ENCODE assay signal across 8 mouse cellular contexts in genomic region chr13:43864153-43864861, GRCm38 (mm10).
DNase-seq lines count a peak whose midpoint lies in the region; ATAC-seq and TF ChIP-seq lines count a peak whose summit lies in the region.

No protein-coding gene starts in this region.

- H3K4me3 ChIP-seq in ES-E14 (ENCODE audit: insufficient read depth in 1 of 2, low read depth in 1 of 2, low read length in 2 of 2, poor library complexity in 1 of 2, severe bottlenecking in 1 of 2) = peak overlapping the region; percentile 16 to 46; a peak in 3 of 4 replicates
- H3K4me3 ChIP-seq in forebrain, embryonic 16.5 days (replicated peaks; ENCODE audit: low read length) = peak overlapping the region; percentile 41
- peak overlapping the region; percentile 54 for H3K4me3 ChIP-seq in layer of hippocampus, adult 2 months
- peak overlapping the region; percentile 25 for H3K4me3 ChIP-seq in lung, embryonic 14.5 days (ENCODE audit: low read depth, low read length)
- H3K4me3 ChIP-seq in olfactory bulb, adult 2 months (ENCODE audit: insufficient read depth, low read depth, low read length) = peak overlapping the region; percentile 26
- peak overlapping the region; percentile 29 for H3K4me3 ChIP-seq in thymus, adult 2 months (ENCODE audit: control insufficient read depth, insufficient read depth, low read length)

- no peak overlapping the region for H3K27ac ChIP-seq in ES-E14 (ENCODE audit: insufficient read depth, low read depth, low read length, poor library complexity, severe bottlenecking)
- H3K27ac ChIP-seq in forebrain, embryonic 16.5 days (ENCODE audit: low read length) = no peak overlapping the region
- peak overlapping the region; percentile 43; the same call in 1 of the 2 replicates for H3K27ac ChIP-seq in layer of hippocampus, adult 2 months
- H3K27ac ChIP-seq in lung, embryonic 14.5 days (ENCODE audit: low read depth) = peak overlapping the region; percentile 73
- no peak overlapping the region for H3K27ac ChIP-seq in olfactory bulb, adult 2 months (ENCODE audit: insufficient read depth, low read depth, low read length)
- no peak overlapping the region for H3K27ac ChIP-seq in thymus, adult 2 months (ENCODE audit: control insufficient read depth, insufficient read depth, low read length)

- H3K9me3 ChIP-seq in ES-E14 (ENCODE audit: control insufficient read depth, insufficient read depth, low read depth, low read length) = no peaks in the 10 kb centered on the region
- H3K9me3 ChIP-seq in forebrain, embryonic 16.5 days (ENCODE audit: control insufficient read depth, low read length) = no peaks in the 10 kb centered on the region
- H3K9me3 ChIP-seq in lung, embryonic 14.5 days (ENCODE audit: low read depth, low read length) = no peaks in the 10 kb centered on the region

- peak; percentile 95 for DNase-seq in ES-E14 (ENCODE audit: low read depth, low spot score)
- peak; percentile 97 for DNase-seq in cerebellum, adult 11-12 months
- peak; percentile 100 for DNase-seq in heart, postnatal 36 days
- DNase-seq in layer of hippocampus, adult 2 months (ENCODE audit: low spot score in 2 of 2) = peak; percentile 95 to 98
- DNase-seq in lung, embryonic 14.5 days = peak; percentile 100
- DNase-seq in thymus, adult 2 months = peak; percentile 99

- H3K4me2 ChIP-seq in forebrain, embryonic 16.5 days (ENCODE audit: low read length) = peak overlapping the region; percentile 65
- H3K4me2 ChIP-seq in lung, embryonic 14.5 days = peak overlapping the region; percentile 67

- peak; percentile 97 for TF ChIP-seq CTCF in layer of hippocampus, adult 2 months (conservative IDR thresholded peaks at IDR 0.05)
- TF ChIP-seq CTCF in lung, embryonic 14.5 days (IDR thresholded peaks at IDR 0.05; ENCODE audit: low read depth) = peak; percentile 99
- TF ChIP-seq CTCF in olfactory bulb, adult 2 months (IDR thresholded peaks at IDR 0.05; ENCODE audit: insufficient read depth, low read depth, low read length) = peak; percentile 99
- peak; percentile 99 for TF ChIP-seq CTCF in thymus, adult 2 months (IDR thresholded peaks at IDR 0.05; ENCODE audit: borderline replicate concordance, control insufficient read depth, extremely low read depth, insufficient read depth, low read length, poor library complexity)

- in situ Hi-C loops in ES-E14 (cut with MboI; ENCODE audit: low sequenced_read_pairs in 2 of 2, unreplicated experiment in 2 of 2) = loop anchor here (25.0 kb wide), 2 partner anchors 1098 to 1123 kb away; no protein-coding TSS in a partner anchor

- no peak for TF ChIP-seq POLR2A in olfactory bulb, adult 2 months (IDR thresholded peaks at IDR 0.05; ENCODE audit: insufficient read depth, low read depth, low read length)
- TF ChIP-seq POLR2A in thymus, adult 2 months (IDR thresholded peaks at IDR 0.05; ENCODE audit: control insufficient read depth, extremely low read depth, insufficient read depth, low read length, poor library complexity) = peak; percentile 76

- ATAC-seq in forebrain, embryonic 16.5 days = peak; percentile 100
- ATAC-seq in lung, embryonic 14.5 days (ENCODE audit: insufficient read depth) = peak; percentile 100

- H3K36me3 ChIP-seq in ES-E14 (ENCODE audit: control insufficient read depth, insufficient read depth, low read length, poor library complexity, severe bottlenecking) = no peaks in the 10 kb centered on the region
- no peaks in the 10 kb centered on the region for H3K36me3 ChIP-seq in forebrain, embryonic 16.5 days (ENCODE audit: control insufficient read depth, insufficient read depth)
- no peaks in the 10 kb centered on the region for H3K36me3 ChIP-seq in lung, embryonic 14.5 days (ENCODE audit: insufficient read depth)
- H3K36me3 ChIP-seq in thymus, adult 2 months (ENCODE audit: control insufficient read depth, insufficient read depth, low read length) = no peaks in the 10 kb centered on the region

- H3K27me3 ChIP-seq in forebrain, embryonic 16.5 days (replicated peaks; ENCODE audit: control insufficient read depth, insufficient read depth, low read length) = no peaks in the 10 kb centered on the region
- no peaks in the 10 kb centered on the region for H3K27me3 ChIP-seq in lung, embryonic 14.5 days (ENCODE audit: insufficient read depth, low read length)
- H3K27me3 ChIP-seq in thymus, adult 2 months (ENCODE audit: control insufficient read depth, insufficient read depth, low read length) = no peaks in the 10 kb centered on the region

- H3K9ac ChIP-seq in ES-E14 (ENCODE audit: insufficient read depth, low read depth, low read length, poor library complexity, severe bottlenecking) = no peak overlapping the region; the same call in 1 of the 2 replicates
- peak overlapping the region; percentile 39 for H3K9ac ChIP-seq in forebrain, embryonic 16.5 days (replicated peaks; ENCODE audit: low read depth, low read length)
- H3K9ac ChIP-seq in lung, embryonic 14.5 days = peak overlapping the region; percentile 40

- 1% methylated on average over 35 of the region's 35 CpGs for WGBS in forebrain, embryonic 16.5 days
- 2% methylated on average over 35 of the region's 35 CpGs for WGBS in lung, embryonic 14.5 days
- 4% methylated on average over 35 of the region's 35 CpGs for WGBS in olfactory bulb, adult 2 months
- 3% methylated on average over 35 of the region's 35 CpGs for WGBS in thymus, adult 2 months

- intact Hi-C loops in heart, postnatal 36 days (cut with DNase I) = loop anchor here (2.0 to 10.0 kb wide), 8 partner anchors 70 to 1090 kb away; no protein-coding TSS in a partner anchor

- H3K4me1 ChIP-seq in ES-E14 (ENCODE audit: control insufficient read depth in 2 of 2, insufficient read depth in 2 of 2, low read length in 2 of 2, poor library complexity in 1 of 2) = peaks cover 0 to 9% of the 10 kb centered on the region in 2 experiments; a peak in 2 of 4 replicates
- H3K4me1 ChIP-seq in forebrain, embryonic 16.5 days (replicated peaks; ENCODE audit: control insufficient read depth, insufficient read depth, low read length) = peaks cover 14% of the 10 kb centered on the region
- peaks cover 23% of the 10 kb centered on the region for H3K4me1 ChIP-seq in lung, embryonic 14.5 days (ENCODE audit: insufficient read depth)
- H3K4me1 ChIP-seq in olfactory bulb, adult 2 months (ENCODE audit: control insufficient read depth, insufficient read depth, low read length) = peaks cover 14% of the 10 kb centered on the region
- peaks cover 23% of the 10 kb centered on the region for H3K4me1 ChIP-seq in thymus, adult 2 months (replicated peaks; ENCODE audit: control insufficient read depth, insufficient read depth, low read length)

TF ChIP-seq in ES-E14, 5 proteins besides CTCF, POLR2A, EP300 and RAD21:
- TF ChIP-seq HCFC1 (IDR thresholded peaks at IDR 0.05; ENCODE audit: borderline replicate concordance, insufficient read depth, low read length) (peak; percentile 66; the same call in 1 of the 2 replicates), ZC3H11A (IDR thresholded peaks at IDR 0.05; ENCODE audit: borderline replicate concordance, low read depth, low read length) (peak; percentile 98), ZNF384 (IDR thresholded peaks at IDR 0.05; ENCODE audit: low read depth, low read length) (no peak), MAFK (IDR thresholded peaks at IDR 0.05; ENCODE audit: insufficient read depth, low read depth, low read length) (no peak), CHD2 (IDR thresholded peaks at IDR 0.05; ENCODE audit: low read depth, low read length) (no peak)

Comparison
In these comparisons a context has a peak if more than half of its experiments do, and no peak if none do; other contexts are left out.
1. H3K27ac ChIP-seq: peak in layer of hippocampus, adult 2 months (single experiment) and lung, embryonic 14.5 days (single experiment); none in ES-E14 (single experiment), forebrain, embryonic 16.5 days (single experiment), olfactory bulb, adult 2 months (single experiment) and thymus, adult 2 months (single experiment).
2. Peak in every context shown above with its lines, with median percentiles within 50 percentile points of each other: DNase-seq, H3K4me3 ChIP-seq and CTCF ChIP-seq.